Mouse (Mus musculus) stomach, embryonic 16.5 days (tissue): Measurements from ENCODE around the gene Cisd2. TPM values are rescaled to one million over a fixed set of nuclear protein-coding genes. Genes with fewer than 3 reads are reported as not detected.
A peak's percentile ranks its signal among the peaks of the same experiment; 100 is the strongest.

Experiments
- ATAC-seq: fragments of 200-750 bp; cut with Nextera tagmentation; 2 replicates; pipeline ENCODE4 v1.8.0; 2017; ENCODE audit warnings: moderate number of reproducible peaks, moderate TSS enrichment; ENCODE audit not compliant: insufficient read depth, low FRiP score
- H3K27ac ChIP-seq: fragments of 300-500 bp; sonication (generic); 2 replicates; pipeline ENCODE4 v1.5.1; 2014; ENCODE audit warnings: low read length
- H3K27me3 ChIP-seq: fragments of 300-500 bp; sonication (generic); 2 replicates; pipeline ENCODE4 v1.6.1; 2014; ENCODE audit warnings: low read length, control low read depth, mixed read lengths; ENCODE audit not compliant: control insufficient read depth, insufficient read depth
- H3K36me3 ChIP-seq: fragments of 300-500 bp; sonication (generic); 2 replicates; pipeline ENCODE4 v1.6.1; 2014; ENCODE audit warnings: low read length; ENCODE audit not compliant: control insufficient read depth, insufficient read depth
- H3K4me1 ChIP-seq: fragments of 300-500 bp; sonication (generic); 2 replicates; pipeline ENCODE4 v1.6.1; 2014; ENCODE audit warnings: low read length, control low read depth, mixed read lengths; ENCODE audit not compliant: control insufficient read depth, insufficient read depth
- H3K4me2 ChIP-seq: fragments of 300-500 bp; sonication (generic); 2 replicates; pipeline ENCODE4 v1.6.1; 2014; ENCODE audit warnings: low read depth, low read length, mixed read lengths
- H3K4me3 ChIP-seq: fragments of 300-500 bp; sonication (generic); replicated peaks from 2 replicates; pipeline ENCODE4 v1.5.1; 2014; ENCODE audit warnings: mild to moderate bottlenecking, low read length
- H3K9ac ChIP-seq: fragments of 300-500 bp; sonication (generic); 2 replicates; pipeline ENCODE4 v1.6.1; 2014; ENCODE audit warnings: low read length
- H3K9me3 ChIP-seq: fragments of 300-500 bp; sonication (generic); replicated peaks from 2 replicates; pipeline ENCODE4 v1.6.1; 2016; ENCODE audit warnings: low read length, control low read depth; ENCODE audit not compliant: control insufficient read depth
- WGBS: fragments of 180-500 bp; shearing (Covaris S2); extraction: QIAGEN DNeasy Blood & Tissue Kit; methylation state at CpG from one replicate; pipeline ENCODE4 v1.1.7; 2014; 5-methylcytosine and 5-hydroxymethylcytosine counted together
- polyA plus RNA-seq: library from polyadenylated mRNA; unstranded; fragments of >200 nt; fragmentation: Nextera tagmentation; extraction: Ambion mirVana; gene quantifications from 2 replicates; pipeline ENCODE4 v1.2.1, GENCODE M21; 2015

The Cisd2 gene
- polyA plus RNA-seq, 1 experiment from 2014 or later = 59.7 TPM

- no peak for ATAC-seq
- WGBS = 76% methylated on average over 9 of the region's 9 CpGs
- Histone ChIP-seq H3K27ac (no peak overlapping the region), H3K27me3 (no peaks in the 10 kb centered on the region), H3K4me3 (no peak overlapping the region), H3K9ac (no peak overlapping the region), H3K4me1 (no peaks in the 10 kb centered on the region), H3K4me2 (no peak overlapping the region), H3K9me3 (no peaks in the 10 kb centered on the region), H3K36me3 (no peaks in the 10 kb centered on the region)
Measured at GRCm38 (mm10) chr3:135403211-135403610, 20.5 kb downstream of the Cisd2 start.

GRCm38 (mm10) chr3:135402201-135402658 is 21.5 kb downstream of the Cisd2 start:
- WGBS = 6% methylated on average over 10 of the region's 10 CpGs
- H3K27ac ChIP-seq = no peak overlapping the region
- H3K36me3 ChIP-seq = no peaks in the 10 kb centered on the region
- H3K4me2 ChIP-seq = no peak overlapping the region
- no peaks in the 10 kb centered on the region for H3K4me1 ChIP-seq
- no peaks in the 10 kb centered on the region for H3K27me3 ChIP-seq
- peak; percentile 78 for ATAC-seq
- H3K9ac ChIP-seq = no peak overlapping the region
- H3K4me3 ChIP-seq = no peak overlapping the region
- H3K9me3 ChIP-seq = no peaks in the 10 kb centered on the region

GRCm38 (mm10) chr3:135397112-135397511 is 26.6 kb downstream of the Cisd2 start:
- Histone ChIP-seq H3K4me2 (no peak overlapping the region), H3K4me1 (no peaks in the 10 kb centered on the region), H3K27me3 (no peaks in the 10 kb centered on the region), H3K27ac (no peak overlapping the region), H3K4me3 (no peak overlapping the region), H3K9me3 (no peaks in the 10 kb centered on the region), H3K9ac (no peak overlapping the region), H3K36me3 (no peaks in the 10 kb centered on the region)
- ATAC-seq = no peak

- ATAC-seq = no peak
- 39% methylated on average over 6 of the region's 6 CpGs for WGBS
- no peaks in the 10 kb centered on the region for H3K4me1 ChIP-seq
- H3K9me3 ChIP-seq = no peaks in the 10 kb centered on the region
- no peaks in the 10 kb centered on the region for H3K36me3 ChIP-seq
- no peak overlapping the region for H3K4me3 ChIP-seq
- H3K9ac ChIP-seq = no peak overlapping the region
- H3K27ac ChIP-seq = no peak overlapping the region
- H3K27me3 ChIP-seq = no peaks in the 10 kb centered on the region
- H3K4me2 ChIP-seq = no peak overlapping the region
Measured at GRCm38 (mm10) chr3:135396081-135396480, 27.6 kb downstream of the Cisd2 start.

GRCm38 (mm10) chr3:135395085-135395484 is 28.6 kb downstream of the Cisd2 start:
- Histone ChIP-seq H3K4me3 (no peak overlapping the region), H3K27me3 (no peaks in the 10 kb centered on the region), H3K27ac (no peak overlapping the region), H3K4me1 (no peaks in the 10 kb centered on the region), H3K9ac (no peak overlapping the region), H3K4me2 (no peak overlapping the region), H3K9me3 (no peaks in the 10 kb centered on the region), H3K36me3 (no peaks in the 10 kb centered on the region)
- ATAC-seq = peak; percentile 53; the same call in 1 of the 2 replicates
- 59% methylated on average over 5 of the region's 5 CpGs for WGBS

GRCm38 (mm10) chr3:135393186-135393585 is 30.5 kb downstream of the Cisd2 start:
- Histone ChIP-seq H3K4me1 (no peaks in the 10 kb centered on the region), H3K27me3 (no peaks in the 10 kb centered on the region), H3K4me3 (no peak overlapping the region), H3K36me3 (no peaks in the 10 kb centered on the region), H3K27ac (no peak overlapping the region), H3K4me2 (no peak overlapping the region), H3K9ac (no peak overlapping the region), H3K9me3 (no peaks in the 10 kb centered on the region)
- 62% methylated on average over 6 of the region's 6 CpGs for WGBS
- no peak for ATAC-seq

GRCm38 (mm10) chr3:135379868-135380267 is 43.9 kb downstream of the Cisd2 start:
- no peak overlapping the region for H3K9ac ChIP-seq
- 94% methylated on average over 4 of the region's 4 CpGs for WGBS
- no peak overlapping the region for H3K27ac ChIP-seq
- no peaks in the 10 kb centered on the region for H3K9me3 ChIP-seq
- no peak overlapping the region for H3K4me3 ChIP-seq
- H3K4me2 ChIP-seq = no peak overlapping the region
- H3K27me3 ChIP-seq = no peaks in the 10 kb centered on the region
- H3K4me1 ChIP-seq = no peaks in the 10 kb centered on the region
- no peaks in the 10 kb centered on the region for H3K36me3 ChIP-seq
- no peak for ATAC-seq

GRCm38 (mm10) chr3:135377445-135377844 is 46.3 kb downstream of the Cisd2 start:
- H3K4me2 ChIP-seq = no peak overlapping the region
- no peak for ATAC-seq
- H3K27ac ChIP-seq = no peak overlapping the region
- no peak overlapping the region for H3K4me3 ChIP-seq
- no peaks in the 10 kb centered on the region for H3K36me3 ChIP-seq
- 80% methylated on average over 10 of the region's 10 CpGs for WGBS
- no peaks in the 10 kb centered on the region for H3K9me3 ChIP-seq
- H3K27me3 ChIP-seq = no peaks in the 10 kb centered on the region
- H3K4me1 ChIP-seq = no peaks in the 10 kb centered on the region
- no peak overlapping the region for H3K9ac ChIP-seq

- 65% methylated on average over 3 of the region's 3 CpGs for WGBS
- Histone ChIP-seq H3K4me3 (no peak overlapping the region), H3K4me1 (no peaks in the 10 kb centered on the region), H3K27me3 (no peaks in the 10 kb centered on the region), H3K9ac (no peak overlapping the region), H3K4me2 (no peak overlapping the region), H3K9me3 (no peaks in the 10 kb centered on the region), H3K27ac (no peak overlapping the region), H3K36me3 (no peaks in the 10 kb centered on the region)
- no peak for ATAC-seq
Measured at GRCm38 (mm10) chr3:135375836-135376235, 47.9 kb downstream of the Cisd2 start.

GRCm38 (mm10) chr3:135357394-135357793 is 66.3 kb downstream of the Cisd2 start:
- Histone ChIP-seq H3K9me3 (no peaks in the 10 kb centered on the region), H3K36me3 (no peaks in the 10 kb centered on the region), H3K4me2 (no peak overlapping the region), H3K27ac (no peak overlapping the region), H3K4me1 (no peaks in the 10 kb centered on the region), H3K4me3 (no peak overlapping the region), H3K9ac (no peak overlapping the region), H3K27me3 (no peaks in the 10 kb centered on the region)
- WGBS = 86% methylated on average over 4 of the region's 4 CpGs
- no peak for ATAC-seq
